Mouse (Mus musculus): Measurements from ENCODE around the gene Lsp1. TPM values are rescaled to one million over a fixed set of nuclear protein-coding genes. Genes with fewer than 3 reads are reported as not detected.

The Lsp1 gene
- total and polyA plus RNA-seq, 3 experiments, result 0.09 to 0.16 TPM; not detected in 1

DNA sequence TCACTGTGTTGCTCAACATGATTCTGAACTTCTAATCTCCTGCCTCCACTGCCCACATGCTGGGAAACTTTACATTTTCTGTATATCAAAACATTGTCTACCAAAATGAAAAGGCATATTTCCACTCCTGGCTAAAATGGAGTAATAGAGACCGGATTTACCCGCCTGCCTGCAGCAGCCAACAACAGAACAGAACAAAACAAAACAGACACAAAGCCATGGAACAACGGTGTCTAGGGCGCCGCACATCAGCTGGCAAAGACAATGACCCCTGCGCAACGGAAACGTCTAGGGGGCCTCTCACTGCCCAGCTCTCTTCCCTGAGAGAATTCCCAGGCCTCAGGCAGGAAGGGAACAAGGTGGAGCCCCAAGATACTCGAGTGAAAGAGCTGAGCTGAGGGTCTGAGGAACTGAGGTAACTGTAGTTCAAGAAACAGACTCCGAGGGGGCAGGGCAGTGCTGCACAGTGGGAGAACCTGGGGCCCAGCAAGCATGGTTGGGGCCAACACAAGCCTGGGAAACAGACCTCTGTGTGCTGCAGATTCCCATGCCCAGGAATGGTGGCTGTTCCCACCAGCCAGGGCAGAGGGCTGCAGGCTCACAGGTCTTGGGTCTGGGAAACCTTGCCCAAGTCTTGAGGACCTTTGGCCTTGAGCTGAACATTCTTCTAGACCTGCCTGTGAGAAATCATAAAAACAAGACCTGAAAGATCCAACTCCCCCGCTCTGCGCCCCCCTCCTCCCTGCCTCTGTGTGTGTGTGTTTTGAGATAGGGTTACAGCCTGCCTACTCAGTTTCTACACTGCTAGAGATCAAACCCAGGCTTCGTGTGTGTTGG is 65.0 kb downstream of the Lsp1 start:
- ATAC-seq (ENCODE audit: extremely low read depth, insufficient number of reproducible peaks, low FRiP score, poor library complexity, severe bottlenecking) (no peak), DNase-seq (ENCODE audit: low spot score) (no peak)
- Histone ChIP-seq H3K4me3 (ENCODE audit: low read depth, low read length) (no peak overlapping the region; the same call in 1 of the 2 replicates), H3K27me3 (ENCODE audit: insufficient read depth, low read length) (peaks cover 58% of the 10 kb centered on the region), H3K36me3 (replicated peaks) (no peaks in the 10 kb centered on the region), H3K9me3 (replicated peaks) (no peaks in the 10 kb centered on the region), H3K4me1 (ENCODE audit: insufficient read depth, low read depth, low read length) (peaks cover 31% of the 10 kb centered on the region)
- no peak for TF ChIP-seq CTCF (IDR thresholded peaks at IDR 0.05; ENCODE audit: low read depth, low read length)
- TF ChIP-seq GATA2 (IDR thresholded peaks at IDR 0.05; ENCODE audit: borderline replicate concordance, low read depth, low read length), result no peak
- TF ChIP-seq POLR2AphosphoS5 (IDR thresholded peaks at IDR 0.05; ENCODE audit: insufficient replicate concordance, low read depth, low read length), result no peak
- TF ChIP-seq TAL1 (conservative IDR thresholded peaks at IDR 0.05; ENCODE audit: low read depth, low read length), result no peak
- TF ChIP-seq GATA1 (IDR thresholded peaks at IDR 0.05; ENCODE audit: borderline replicate concordance, low read length), result no peak

DNA sequence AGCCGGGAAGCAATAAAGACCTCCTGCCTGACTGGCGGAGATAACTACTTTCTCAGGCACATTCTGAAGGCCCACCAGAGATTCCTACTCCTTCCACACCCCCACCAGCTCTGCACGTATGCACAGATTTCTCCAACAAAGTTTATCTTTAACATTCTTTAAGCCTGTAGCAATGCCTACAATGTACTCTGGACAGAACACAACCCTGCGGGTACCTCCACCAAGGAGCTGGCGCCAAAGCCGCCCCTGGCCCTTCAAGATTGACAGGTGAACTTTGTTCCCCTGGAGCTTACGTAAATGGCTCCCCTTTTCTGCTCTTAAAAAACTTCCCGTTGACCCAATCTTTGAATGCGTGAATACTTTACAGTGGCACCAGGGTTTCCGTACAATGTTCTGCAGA is 68.7 kb downstream of the Lsp1 start:
- no peak for DNase-seq (ENCODE audit: low spot score)
- 0 out of 2 replicates have a peak, but pooled peaks have one; percentile 24 for ATAC-seq (ENCODE audit: extremely low read depth, insufficient number of reproducible peaks, low FRiP score, poor library complexity, severe bottlenecking)
- no peaks in the 10 kb centered on the region for H3K9me3 ChIP-seq (replicated peaks)
- peaks cover 3% of the 10 kb centered on the region for H3K36me3 ChIP-seq (replicated peaks)
- H3K4me3 ChIP-seq (ENCODE audit: low read depth, low read length), result no peak overlapping the region
- H3K4me1 ChIP-seq (ENCODE audit: insufficient read depth, low read depth, low read length), result peaks cover 55% of the 10 kb centered on the region
- no peak for TF ChIP-seq GATA2 (IDR thresholded peaks at IDR 0.05; ENCODE audit: borderline replicate concordance, low read depth, low read length)
- no peak for TF ChIP-seq GATA1 (IDR thresholded peaks at IDR 0.05; ENCODE audit: borderline replicate concordance, low read length)
- no peak for TF ChIP-seq CTCF (IDR thresholded peaks at IDR 0.05; ENCODE audit: low read depth, low read length)
- no peak; the same call in 1 of the 2 replicates for TF ChIP-seq TAL1 (conservative IDR thresholded peaks at IDR 0.05; ENCODE audit: low read depth, low read length)
- TF ChIP-seq POLR2AphosphoS5 (IDR thresholded peaks at IDR 0.05; ENCODE audit: insufficient replicate concordance, low read depth, low read length), result no peak
- H3K27me3 ChIP-seq (ENCODE audit: insufficient read depth, low read length), result peaks cover 60% of the 10 kb centered on the region

GRCm38 (mm10) chr7:142531973-142532521 is 71.4 kb downstream of the Lsp1 start:
- TF ChIP-seq GATA2 (IDR thresholded peaks at IDR 0.05; ENCODE audit: borderline replicate concordance, low read depth, low read length) (no peak), TAL1 (conservative IDR thresholded peaks at IDR 0.05; ENCODE audit: low read depth, low read length) (no peak), GATA1 (IDR thresholded peaks at IDR 0.05; ENCODE audit: borderline replicate concordance, low read length) (no peak), CTCF (IDR thresholded peaks at IDR 0.05; ENCODE audit: low read depth, low read length) (no peak), POLR2AphosphoS5 (IDR thresholded peaks at IDR 0.05; ENCODE audit: insufficient replicate concordance, low read depth, low read length) (no peak)
- no peak overlapping the region; the same call in 1 of the 2 replicates for H3K4me3 ChIP-seq (ENCODE audit: low read depth, low read length)
- peaks cover 26% of the 10 kb centered on the region for H3K36me3 ChIP-seq (replicated peaks)
- no peaks in the 10 kb centered on the region for H3K9me3 ChIP-seq (replicated peaks)
- H3K27me3 ChIP-seq (ENCODE audit: insufficient read depth, low read length), result peaks cover 41% of the 10 kb centered on the region
- no peak for DNase-seq (ENCODE audit: low spot score)
- no peak for ATAC-seq (ENCODE audit: extremely low read depth, insufficient number of reproducible peaks, low FRiP score, poor library complexity, severe bottlenecking)
- H3K4me1 ChIP-seq (ENCODE audit: insufficient read depth, low read depth, low read length), result peaks cover 50% of the 10 kb centered on the region

- no peak for TF ChIP-seq GATA2 (IDR thresholded peaks at IDR 0.05; ENCODE audit: borderline replicate concordance, low read depth, low read length)
- TF ChIP-seq POLR2AphosphoS5 (IDR thresholded peaks at IDR 0.05; ENCODE audit: insufficient replicate concordance, low read depth, low read length), result no peak
- H3K4me3 ChIP-seq (ENCODE audit: low read depth, low read length), result peak within 1 kb of the TSS; percentile 86
- H3K27me3 ChIP-seq (ENCODE audit: insufficient read depth, low read length), result peaks cover 36% of the 10 kb centered on the region
- peaks cover 32% of the 10 kb centered on the region for H3K36me3 ChIP-seq (replicated peaks)
- ATAC-seq (ENCODE audit: extremely low read depth, insufficient number of reproducible peaks, low FRiP score, poor library complexity, severe bottlenecking), result no peak
- no peak for DNase-seq (ENCODE audit: low spot score)
- H3K9me3 ChIP-seq (replicated peaks), result no peaks in the 10 kb centered on the region
- peaks cover 47% of the 10 kb centered on the region for H3K4me1 ChIP-seq (ENCODE audit: insufficient read depth, low read depth, low read length)
Observed at GRCm38 (mm10) chr7:142532671-142533058, 72.1 kb downstream of the Lsp1 start, which contains the start of gene Mrpl23. Gene Mrpl23 (plus strand): TSS chr7:142532686.

GRCm38 (mm10) chr7:142533059-142533855 is 72.6 kb downstream of the Lsp1 start:
- ATAC-seq (ENCODE audit: extremely low read depth, insufficient number of reproducible peaks, low FRiP score, poor library complexity, severe bottlenecking) (peak; percentile 78), DNase-seq (ENCODE audit: low spot score) (peak; percentile 79)
- Histone ChIP-seq H3K36me3 (replicated peaks) (peaks cover 38% of the 10 kb centered on the region), H3K9me3 (replicated peaks) (no peaks in the 10 kb centered on the region), H3K4me3 (ENCODE audit: low read depth, low read length) (peak overlapping the region; percentile 86), H3K4me1 (ENCODE audit: insufficient read depth, low read depth, low read length) (peaks cover 49% of the 10 kb centered on the region), H3K27me3 (ENCODE audit: insufficient read depth, low read length) (peaks cover 33% of the 10 kb centered on the region)
- TF ChIP-seq TAL1 (conservative IDR thresholded peaks at IDR 0.05; ENCODE audit: low read depth, low read length) (no peak), CTCF (IDR thresholded peaks at IDR 0.05; ENCODE audit: low read depth, low read length) (peak; percentile 46; the same call in 1 of the 2 replicates), POLR2AphosphoS5 (IDR thresholded peaks at IDR 0.05; ENCODE audit: insufficient replicate concordance, low read depth, low read length) (no peak), GATA1 (IDR thresholded peaks at IDR 0.05; ENCODE audit: borderline replicate concordance, low read length) (no peak), GATA2 (IDR thresholded peaks at IDR 0.05; ENCODE audit: borderline replicate concordance, low read depth, low read length) (no peak)

- peaks cover 21% of the 10 kb centered on the region for H3K27me3 ChIP-seq (ENCODE audit: insufficient read depth, low read length)
- H3K36me3 ChIP-seq (replicated peaks), result peaks cover 57% of the 10 kb centered on the region
- no peak for ATAC-seq (ENCODE audit: extremely low read depth, insufficient number of reproducible peaks, low FRiP score, poor library complexity, severe bottlenecking)
- H3K4me1 ChIP-seq (ENCODE audit: insufficient read depth, low read depth, low read length), result peaks cover 46% of the 10 kb centered on the region
- no peak for TF ChIP-seq TAL1 (conservative IDR thresholded peaks at IDR 0.05; ENCODE audit: low read depth, low read length)
- TF ChIP-seq GATA1 (IDR thresholded peaks at IDR 0.05; ENCODE audit: borderline replicate concordance, low read length), result no peak
- no peak for TF ChIP-seq POLR2AphosphoS5 (IDR thresholded peaks at IDR 0.05; ENCODE audit: insufficient replicate concordance, low read depth, low read length)
- no peak for TF ChIP-seq GATA2 (IDR thresholded peaks at IDR 0.05; ENCODE audit: borderline replicate concordance, low read depth, low read length)
- TF ChIP-seq CTCF (IDR thresholded peaks at IDR 0.05; ENCODE audit: low read depth, low read length), result no peak
- H3K4me3 ChIP-seq (ENCODE audit: low read depth, low read length), result no peak overlapping the region
- DNase-seq (ENCODE audit: low spot score), result no peak
- no peaks in the 10 kb centered on the region for H3K9me3 ChIP-seq (replicated peaks)
Observed at GRCm38 (mm10) chr7:142535116-142535515, 74.5 kb downstream of the Lsp1 start.

Measured in G1E (cell line).